Mouse (Mus musculus) kidney, adult 9 months (tissue): ENCODE measurements around the gene Fn3krp.
A peak's percentile ranks its signal among the peaks of the same experiment; 100 is the strongest.

Experiments
- DNase-seq: peaks from one replicate; pipeline ENCODE4 v3.0.0; 2022

Gene Fn3krp

DNA sequence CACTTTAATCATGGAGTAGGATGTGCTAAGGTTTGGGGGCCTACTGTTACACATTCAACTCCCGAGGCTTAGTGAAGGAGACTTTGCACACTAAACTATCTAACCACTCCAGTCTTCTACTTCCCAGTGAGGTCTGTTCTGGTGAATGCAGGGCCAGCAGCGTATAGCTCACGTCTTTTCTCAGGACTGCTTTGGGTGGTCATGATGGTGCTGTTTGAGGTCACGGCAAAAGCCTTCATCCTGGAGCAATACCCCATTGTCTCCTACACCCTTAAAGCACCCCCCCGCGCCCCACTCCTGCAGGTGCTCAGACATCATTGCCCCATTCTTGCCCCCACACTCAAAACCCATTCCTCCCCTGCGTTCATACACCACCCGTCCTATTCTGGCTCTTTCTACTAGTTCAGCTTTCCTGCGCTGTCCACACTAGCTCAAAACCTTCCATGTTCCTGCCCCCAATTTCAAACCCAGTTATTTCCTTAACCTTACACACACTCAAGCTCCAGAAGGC, 30.1 kb downstream of the Fn3krp start:
- DNase-seq, result no peak

DNA sequence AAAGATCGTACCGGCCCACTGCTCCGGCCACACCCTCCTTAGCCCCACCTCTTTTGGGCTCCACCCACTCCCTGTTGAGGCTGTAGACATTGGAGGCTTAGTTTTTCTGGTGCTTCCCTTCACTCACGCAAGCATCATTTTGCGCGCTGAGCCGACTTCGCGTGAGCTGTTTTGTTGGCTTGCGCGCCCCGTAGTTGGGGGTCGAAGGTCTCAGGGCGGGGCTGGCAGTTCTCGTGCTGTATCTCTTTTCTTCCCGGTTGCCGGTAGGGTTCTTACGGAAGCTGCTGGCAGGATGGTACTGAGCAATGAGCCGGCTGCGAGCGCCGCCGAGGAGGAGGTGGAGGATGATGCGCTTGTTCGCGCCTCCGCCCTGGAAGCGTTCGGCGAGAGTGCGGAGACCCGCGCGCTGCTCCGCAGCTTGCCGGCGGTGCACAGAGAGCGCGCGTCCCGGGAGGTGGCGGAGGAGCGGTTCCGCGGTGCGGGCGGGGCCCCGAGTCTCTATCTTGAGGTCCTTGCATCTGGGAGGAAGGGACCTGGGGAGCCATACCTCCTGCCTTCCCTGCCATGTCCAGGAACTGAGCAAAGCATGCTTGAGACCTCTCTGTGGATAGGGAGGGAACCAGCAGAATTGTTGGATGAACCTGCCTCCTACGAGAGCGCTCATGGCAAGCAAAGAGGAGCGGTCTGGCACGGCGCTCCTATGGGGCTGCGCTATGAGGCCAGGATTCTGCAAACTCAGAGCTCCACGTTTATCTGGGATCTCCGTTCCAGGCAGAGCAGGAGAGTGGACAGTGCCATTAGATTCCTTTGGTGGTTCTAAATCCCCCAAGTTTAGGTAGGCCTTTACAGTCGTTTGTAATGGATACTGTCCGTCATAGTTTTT, 30.8 kb downstream of the Fn3krp start, which contains the start of gene Tbcd:
Gene Tbcd, plus strand, starts transcription at position 197 of the 883 bp plus-strand sequence.
- peak; percentile 97 for DNase-seq

DNA sequence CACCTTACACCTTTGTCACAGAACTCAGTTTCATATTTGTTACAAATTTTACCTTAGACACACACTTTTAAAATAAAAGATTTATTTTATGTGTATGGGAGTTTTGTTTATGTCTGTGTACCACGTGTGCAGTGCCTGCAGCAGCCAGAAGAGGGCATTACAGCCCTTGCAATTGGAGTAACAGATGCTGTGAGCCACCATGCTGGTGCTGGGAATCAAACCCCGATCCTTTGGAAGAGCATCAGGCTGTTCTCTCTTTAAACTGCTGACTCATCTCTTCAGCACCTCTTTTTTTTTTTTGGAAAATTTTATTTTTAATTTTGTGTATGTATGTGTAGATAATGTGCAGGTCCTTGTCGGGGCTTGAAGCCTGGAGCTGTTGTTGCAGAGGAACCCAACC, 36.7 kb downstream of the Fn3krp start:
- no peak for DNase-seq

DNA sequence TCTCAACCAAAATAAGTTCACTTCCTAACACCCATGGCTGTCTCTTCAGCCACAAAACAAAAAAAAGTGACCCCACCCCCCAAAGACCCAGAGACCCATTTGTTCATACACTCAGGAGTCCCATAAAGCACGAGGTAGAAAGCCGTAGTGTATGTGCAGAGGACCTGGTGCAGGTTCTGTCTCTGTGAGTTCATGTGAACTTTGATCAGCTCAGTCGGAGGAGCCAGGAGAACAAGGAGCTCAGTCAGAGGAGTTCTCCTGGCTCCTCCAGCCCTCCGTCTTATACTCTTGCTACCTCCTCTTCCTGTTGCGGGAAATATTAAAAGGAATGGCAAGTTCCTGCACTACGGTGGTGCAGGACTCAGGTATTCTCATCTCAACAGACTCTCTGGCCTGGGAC, 46.2 kb downstream of the Fn3krp start:
- DNase-seq, result no peak

DNA sequence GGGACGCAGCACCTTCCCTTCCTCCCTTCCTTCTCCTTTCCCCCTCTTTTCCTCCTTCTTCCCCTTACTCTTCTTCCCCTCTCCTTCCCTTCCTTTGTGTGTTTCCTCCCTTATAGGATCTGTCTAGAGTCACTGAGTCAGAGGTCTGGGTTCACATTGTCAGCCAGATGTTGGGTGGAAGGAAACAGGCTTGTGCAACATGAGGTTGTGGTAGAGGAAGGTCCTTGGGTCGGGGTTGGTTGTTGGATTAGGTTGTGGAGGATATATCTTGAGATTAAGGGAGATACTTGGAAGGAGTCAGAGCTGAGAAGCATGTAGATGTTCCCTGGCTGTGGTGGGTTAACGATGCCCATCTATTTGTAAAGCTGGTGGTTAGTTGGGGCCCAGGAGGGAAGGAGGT, 53.6 kb downstream of the Fn3krp start:
- DNase-seq, result no peak

DNA sequence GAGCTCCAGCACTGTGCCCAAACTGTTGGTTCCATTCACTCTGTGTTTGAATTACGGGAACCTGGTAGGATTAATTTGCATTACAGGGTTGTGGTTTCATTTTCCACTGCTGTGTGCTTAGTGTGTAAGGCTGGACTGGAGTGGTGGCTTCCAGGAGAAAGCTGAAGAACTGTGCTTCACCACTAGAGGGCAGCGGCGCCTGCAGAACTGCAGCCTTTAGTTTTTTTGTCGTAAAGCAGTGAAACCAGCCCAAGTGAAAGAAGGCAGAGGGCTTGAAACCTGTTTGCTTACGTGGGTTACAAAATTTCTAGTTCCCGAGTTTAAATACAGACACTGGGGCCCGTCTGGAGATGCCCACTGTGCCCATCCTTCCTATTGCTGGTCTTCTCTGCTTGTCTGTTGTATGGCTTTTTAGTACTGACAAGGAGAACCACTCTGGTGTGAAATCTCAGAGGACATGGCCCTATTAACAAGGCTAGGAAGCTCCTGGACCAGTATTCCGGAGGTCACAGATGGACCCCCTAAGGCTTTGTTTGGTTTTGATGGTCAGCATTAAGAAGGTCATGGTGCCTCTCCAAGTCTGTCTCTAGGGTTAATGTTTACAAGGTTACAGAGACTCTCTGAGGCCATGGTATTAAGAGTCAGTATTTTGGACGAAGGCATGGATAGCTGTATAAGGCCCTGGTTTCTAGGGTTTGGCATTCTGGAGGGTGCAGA, 54.7 kb downstream of the Fn3krp start:
- peak; percentile 79 for DNase-seq

DNA sequence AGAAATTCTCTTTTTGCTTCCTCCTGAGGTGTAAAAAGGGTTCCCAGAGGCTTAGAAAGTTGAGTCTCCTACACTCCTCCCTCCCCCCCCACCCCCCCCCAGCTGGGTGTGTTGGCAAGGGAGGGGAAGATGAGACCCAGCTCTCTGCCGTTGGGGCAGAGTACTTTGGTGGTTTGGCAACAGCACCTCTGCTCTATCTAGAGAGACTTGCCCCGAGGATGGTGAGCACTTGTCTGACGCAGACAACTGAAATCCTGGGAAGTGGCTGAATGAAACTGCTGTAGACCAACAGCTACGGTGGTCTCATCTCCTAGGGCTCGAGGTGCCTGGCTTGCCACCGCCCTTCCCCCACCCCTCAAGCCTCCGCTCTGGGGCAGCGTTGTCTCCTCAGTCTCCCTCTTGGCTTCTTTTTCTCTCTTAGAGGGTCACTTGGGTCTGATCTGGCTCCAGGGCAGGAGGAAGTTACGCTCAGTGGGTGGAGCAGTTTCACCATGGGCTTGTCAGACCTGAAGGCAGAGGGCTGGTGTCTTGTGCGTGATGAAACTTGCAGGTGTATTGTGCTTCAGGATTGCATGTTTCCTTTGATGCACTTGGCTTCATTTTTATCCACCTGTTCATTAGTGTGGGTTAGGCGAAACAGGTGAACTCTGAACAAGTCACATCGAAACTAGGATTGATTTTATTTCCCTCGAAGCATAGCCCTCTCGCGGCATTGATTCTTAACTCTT, 58.4 kb downstream of the Fn3krp start:
- no peak for DNase-seq
